Mouse (Mus musculus) neural tube, embryonic 12.5 days (tissue): Measurements from ENCODE around the gene Masp2. TPM values are rescaled to one million over a fixed set of nuclear protein-coding genes. Genes with fewer than 3 reads are reported as not detected.

Experiments
- ATAC-seq: fragments of 200-750 bp; cut with Nextera tagmentation; 2 replicates; pipeline ENCODE4 v1.8.0; 2017; ENCODE audit warnings: low read depth, mild to moderate bottlenecking, moderate TSS enrichment, moderate library complexity; ENCODE audit not compliant: low FRiP score
- H3K27ac ChIP-seq: fragments of 300-500 bp; sonication (generic); 2 replicates; pipeline ENCODE4 v1.5.1; 2016
- H3K27me3 ChIP-seq: fragments of 300-500 bp; sonication (generic); replicated peaks from 2 replicates; pipeline ENCODE4 v1.6.1; 2016; ENCODE audit warnings: mild to moderate bottlenecking
- H3K36me3 ChIP-seq: fragments of 300-500 bp; sonication (generic); 2 replicates; pipeline ENCODE4 v1.6.1; 2016; ENCODE audit warnings: mild to moderate bottlenecking
- H3K4me1 ChIP-seq: fragments of 300-500 bp; sonication (generic); 2 replicates; pipeline ENCODE4 v1.6.1; 2016
- H3K4me2 ChIP-seq: fragments of 300-500 bp; sonication (generic); replicated peaks from 2 replicates; pipeline ENCODE4 v1.6.1; 2016; ENCODE audit warnings: mild to moderate bottlenecking
- H3K4me3 ChIP-seq: fragments of 300-500 bp; sonication (generic); 2 replicates; pipeline ENCODE4 v1.5.1; 2016
- H3K9ac ChIP-seq: fragments of 300-500 bp; sonication (generic); 2 replicates; pipeline ENCODE4 v1.6.1; 2016; ENCODE audit warnings: mild to moderate bottlenecking
- H3K9me3 ChIP-seq: fragments of 300-500 bp; sonication (generic); 2 replicates; pipeline ENCODE4 v1.6.1; 2016; ENCODE audit warnings: mild to moderate bottlenecking
- WGBS: fragments of 180-500 bp; shearing (Covaris S2); methylation state at CpG from one replicate; pipeline ENCODE4 v1.1.7; 2016; 5-methylcytosine and 5-hydroxymethylcytosine counted together
- polyA plus RNA-seq: library from polyadenylated mRNA; unstranded; fragments of >200 nt; fragmentation: Nextera tagmentation; extraction: Ambion mirVana; gene quantifications from 2 replicates; pipeline ENCODE4 v1.2.1, GENCODE M21; 2016

The Masp2 gene
- polyA plus RNA-seq, 1 experiment from 2014 or later: 0.27 TPM

DNA sequence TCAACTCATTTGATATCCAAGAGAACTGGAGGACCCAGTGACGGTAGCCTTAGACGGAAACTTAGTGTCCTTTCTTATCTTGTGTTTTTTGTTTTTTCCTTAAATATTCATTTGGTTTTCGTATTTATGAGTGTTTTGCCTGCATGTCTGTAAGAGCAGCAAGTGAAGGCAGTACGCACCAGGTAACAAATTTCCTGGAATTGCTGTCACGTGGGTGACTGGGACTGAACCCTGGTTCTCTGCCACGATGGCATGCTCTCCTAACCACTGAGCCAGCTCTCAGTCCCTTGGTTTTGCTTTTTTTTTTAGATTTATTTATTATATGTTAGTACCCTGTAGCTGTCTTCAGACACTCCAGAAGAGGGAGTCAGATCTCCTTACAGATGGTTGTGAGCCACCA, 42.6 kb downstream of the Masp2 start:
- Histone ChIP-seq H3K9me3 (no peaks in the 10 kb centered on the region), H3K27me3 (no peaks in the 10 kb centered on the region; the same call in none of the 2 replicates), H3K27ac (no peak overlapping the region), H3K9ac (no peak overlapping the region), H3K36me3 (no peaks in the 10 kb centered on the region), H3K4me1 (no peaks in the 10 kb centered on the region), H3K4me2 (no peak overlapping the region), H3K4me3 (no peak overlapping the region)
- ATAC-seq: no peak
- 87% methylated on average over 6 of the region's 6 CpGs for WGBS

DNA sequence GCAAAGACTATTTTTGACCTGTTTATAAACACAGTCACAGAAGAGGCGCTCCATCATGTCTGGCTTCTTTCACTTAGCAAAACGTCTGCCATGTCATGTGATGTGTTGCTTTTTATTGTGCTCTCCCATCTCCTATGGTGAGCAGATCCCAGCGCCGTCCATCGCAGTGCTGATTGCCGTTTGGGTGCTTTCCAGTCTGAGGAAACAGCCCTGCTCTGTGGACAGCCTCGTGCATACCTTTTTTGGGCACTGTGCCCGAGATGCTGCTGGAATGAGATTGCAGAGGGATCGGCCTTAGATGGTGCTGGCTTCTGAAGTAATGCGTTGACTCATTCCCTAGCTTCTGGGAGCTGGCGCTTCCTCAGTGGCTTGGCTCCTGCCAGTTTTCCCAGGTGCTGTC, 44.3 kb downstream of the Masp2 start:
- no peak overlapping the region for H3K27ac ChIP-seq
- no peaks in the 10 kb centered on the region for H3K9me3 ChIP-seq
- no peak overlapping the region for H3K9ac ChIP-seq
- H3K27me3 ChIP-seq: no peaks in the 10 kb centered on the region; the same call in 1 of the 2 replicates
- no peak overlapping the region for H3K4me3 ChIP-seq
- H3K36me3 ChIP-seq: no peaks in the 10 kb centered on the region
- H3K4me1 ChIP-seq: peaks cover 8% of the 10 kb centered on the region
- no peak overlapping the region for H3K4me2 ChIP-seq
- WGBS: 74% methylated on average over 11 of the region's 11 CpGs
- ATAC-seq: no peak

GRCm38 (mm10) chr4:148649309-148649708, 47.0 kb downstream of the Masp2 start:
- Histone ChIP-seq H3K4me3 (no peak overlapping the region), H3K9ac (no peak overlapping the region), H3K4me1 (peaks cover 8% of the 10 kb centered on the region), H3K27ac (no peak overlapping the region), H3K36me3 (no peaks in the 10 kb centered on the region), H3K27me3 (no peaks in the 10 kb centered on the region), H3K4me2 (no peak overlapping the region), H3K9me3 (no peaks in the 10 kb centered on the region)
- WGBS: 66% methylated on average over 3 of the region's 3 CpGs
- no peak for ATAC-seq

DNA sequence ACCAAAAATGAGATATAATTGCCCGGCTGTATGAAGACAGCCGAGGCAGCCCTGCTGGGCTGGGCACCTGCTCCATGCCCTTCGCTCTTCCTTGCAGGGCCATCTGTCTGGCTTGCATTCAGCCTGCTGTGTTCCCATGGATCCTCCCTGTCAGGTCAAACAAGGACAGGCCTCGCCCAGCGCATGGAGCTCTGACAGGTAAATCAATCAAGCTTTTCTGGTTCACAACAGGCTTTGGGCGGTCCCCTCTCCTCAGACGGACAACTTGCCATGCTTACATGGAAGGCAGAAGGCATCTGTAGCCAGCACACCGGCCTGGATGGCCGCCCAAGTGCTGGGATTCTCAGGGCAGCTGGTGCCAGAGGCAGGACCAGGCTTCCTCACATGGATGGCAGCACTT, 48.7 kb downstream of the Masp2 start:
- no peak overlapping the region for H3K9ac ChIP-seq
- no peak overlapping the region for H3K4me3 ChIP-seq
- ATAC-seq: peak; percentile 91
- H3K27ac ChIP-seq: no peak overlapping the region
- no peaks in the 10 kb centered on the region for H3K9me3 ChIP-seq
- H3K4me2 ChIP-seq: no peak overlapping the region
- no peaks in the 10 kb centered on the region for H3K27me3 ChIP-seq
- WGBS: 28% methylated on average over 9 of the region's 9 CpGs
- no peaks in the 10 kb centered on the region for H3K36me3 ChIP-seq
- H3K4me1 ChIP-seq: peaks cover 8% of the 10 kb centered on the region

GRCm38 (mm10) chr4:148654701-148655398, 52.5 kb downstream of the Masp2 start:
- Histone ChIP-seq H3K27ac (no peak overlapping the region), H3K27me3 (0 out of 2 replicates have a peak, but pooled peaks cover 3% of the 10 kb centered on the region), H3K36me3 (no peaks in the 10 kb centered on the region), H3K4me1 (peaks cover 18% of the 10 kb centered on the region), H3K4me2 (no peak overlapping the region), H3K9ac (no peak overlapping the region), H3K9me3 (no peaks in the 10 kb centered on the region), H3K4me3 (no peak overlapping the region)
- no peak for ATAC-seq
- WGBS: 88% methylated on average over 18 of the region's 18 CpGs

DNA sequence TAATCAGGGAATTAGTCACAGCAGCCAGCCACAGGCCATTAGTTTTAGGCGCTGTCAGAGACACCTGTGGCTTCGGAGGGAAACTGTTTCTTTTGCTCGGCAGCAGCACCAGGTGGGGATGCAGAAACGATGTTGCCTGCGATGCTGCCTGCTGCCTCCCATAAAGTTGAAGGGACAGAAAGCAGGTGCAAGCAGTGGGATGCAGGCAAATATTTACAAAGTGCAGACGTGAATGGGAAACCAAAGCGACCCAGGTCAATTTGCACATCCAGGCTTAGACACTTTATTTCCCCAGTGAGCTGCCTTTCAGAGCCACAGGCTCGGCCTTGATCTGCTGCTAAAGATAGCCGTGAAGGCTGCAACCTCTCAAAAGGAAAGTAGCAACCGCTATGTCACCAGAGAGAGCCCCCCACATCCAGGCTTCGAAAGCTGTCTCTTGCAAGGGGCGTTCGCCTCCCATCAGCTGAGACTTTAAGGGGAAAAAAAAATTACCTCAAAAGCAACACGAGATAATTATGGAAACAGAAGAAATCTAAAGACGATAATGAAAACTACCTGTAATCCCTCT, 54.4 kb downstream of the Masp2 start:
- H3K27ac ChIP-seq: no peak overlapping the region
- H3K9ac ChIP-seq: no peak overlapping the region
- H3K27me3 ChIP-seq: 0 out of 2 replicates have a peak, but pooled peaks cover 3% of the 10 kb centered on the region
- ATAC-seq: no peak
- H3K4me2 ChIP-seq: no peak overlapping the region
- H3K4me1 ChIP-seq: peaks cover 11% of the 10 kb centered on the region
- H3K4me3 ChIP-seq: no peak overlapping the region
- H3K9me3 ChIP-seq: no peaks in the 10 kb centered on the region
- WGBS: 35% methylated on average over 15 of the region's 15 CpGs
- no peaks in the 10 kb centered on the region for H3K36me3 ChIP-seq

DNA sequence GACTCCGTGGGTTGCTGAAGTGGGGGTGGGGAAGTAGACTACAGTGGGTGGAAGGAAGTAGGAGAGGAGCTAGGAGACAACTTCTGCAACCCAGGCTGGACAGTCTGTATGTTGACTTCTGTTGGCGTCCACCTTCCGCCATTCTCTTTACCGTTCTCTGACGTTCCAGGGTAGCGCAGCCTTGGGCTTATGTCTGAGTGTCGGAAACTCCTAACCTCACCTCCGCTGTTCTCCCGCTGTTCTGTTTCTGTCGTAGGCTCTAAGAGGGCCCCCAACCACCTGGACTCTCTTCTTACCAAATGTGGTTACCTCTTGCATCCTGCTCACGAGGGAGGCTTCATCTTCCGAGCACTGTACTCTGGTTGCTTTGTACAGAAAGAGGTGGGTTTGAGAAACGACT, 55.4 kb downstream of the Masp2 start:
- H3K4me2 ChIP-seq: no peak overlapping the region
- H3K27me3 ChIP-seq: 0 out of 2 replicates have a peak, but pooled peaks cover 3% of the 10 kb centered on the region
- H3K36me3 ChIP-seq: no peaks in the 10 kb centered on the region
- H3K4me1 ChIP-seq: peaks cover 21% of the 10 kb centered on the region
- no peak overlapping the region for H3K27ac ChIP-seq
- H3K9me3 ChIP-seq: no peaks in the 10 kb centered on the region
- no peak overlapping the region for H3K9ac ChIP-seq
- no peak overlapping the region for H3K4me3 ChIP-seq
- ATAC-seq: no peak
- WGBS: 91% methylated on average over 13 of the region's 13 CpGs

DNA sequence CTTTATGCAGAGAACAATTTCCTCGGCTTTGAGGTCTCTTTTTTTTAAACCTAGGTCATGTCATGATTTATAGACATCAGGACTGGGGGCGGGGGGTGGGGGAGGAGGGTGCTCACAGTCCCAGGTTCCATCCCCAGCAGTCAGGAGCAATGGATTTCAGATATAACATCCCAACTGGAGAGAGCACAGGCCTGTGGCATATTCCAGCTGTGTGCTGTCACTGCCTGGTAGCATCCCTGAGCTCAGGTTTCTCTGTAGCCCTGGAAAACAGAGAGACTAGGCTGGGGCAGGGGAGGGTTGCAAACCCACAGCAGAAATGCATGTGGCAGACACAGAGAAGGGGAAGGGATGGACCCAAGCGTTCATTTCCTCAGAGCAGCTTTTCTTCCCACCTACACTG, 57.8 kb downstream of the Masp2 start:
- H3K27me3 ChIP-seq: peaks cover 12% of the 10 kb centered on the region
- no peak for ATAC-seq
- H3K4me1 ChIP-seq: peaks cover 31% of the 10 kb centered on the region
- H3K36me3 ChIP-seq: no peaks in the 10 kb centered on the region
- no peak overlapping the region for H3K4me2 ChIP-seq
- H3K4me3 ChIP-seq: no peak overlapping the region
- WGBS: 40% methylated on average over 3 of the region's 3 CpGs
- no peaks in the 10 kb centered on the region for H3K9me3 ChIP-seq
- no peak overlapping the region for H3K9ac ChIP-seq
- H3K27ac ChIP-seq: no peak overlapping the region

GRCm38 (mm10) chr4:148662168-148662965, 60.0 kb downstream of the Masp2 start:
- no peak for ATAC-seq
- peak overlapping the region; percentile 44 for H3K4me2 ChIP-seq
- no peak overlapping the region for H3K4me3 ChIP-seq
- 27% methylated on average over 21 of the region's 21 CpGs for WGBS
- no peak overlapping the region for H3K9ac ChIP-seq
- H3K4me1 ChIP-seq: peaks cover 24% of the 10 kb centered on the region; the same call in 1 of the 2 replicates
- H3K27ac ChIP-seq: no peak overlapping the region
- H3K27me3 ChIP-seq: peaks cover 12% of the 10 kb centered on the region
- H3K36me3 ChIP-seq: no peaks in the 10 kb centered on the region
- no peaks in the 10 kb centered on the region for H3K9me3 ChIP-seq

DNA sequence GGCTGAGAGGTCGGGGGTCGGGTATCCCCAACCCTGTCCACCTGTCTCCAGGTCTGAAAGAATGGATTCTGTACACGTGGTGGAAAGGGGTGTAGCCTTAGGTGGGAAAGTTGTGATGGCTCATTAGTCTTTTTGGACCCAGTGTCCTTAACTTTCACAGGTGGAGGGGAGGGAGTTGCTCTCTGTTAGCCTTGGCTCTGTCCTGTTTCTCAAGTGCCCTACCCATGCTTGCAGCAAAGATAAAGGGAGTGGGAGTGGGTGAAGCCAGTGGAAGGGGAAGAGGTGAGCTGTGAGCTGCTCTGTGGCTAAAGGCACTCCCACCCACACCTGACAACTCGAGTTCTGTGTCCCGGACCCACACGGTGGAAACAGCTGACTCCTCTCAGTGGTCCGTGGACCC, 61.0 kb downstream of the Masp2 start:
- Histone ChIP-seq H3K36me3 (no peaks in the 10 kb centered on the region), H3K9me3 (no peaks in the 10 kb centered on the region), H3K27ac (no peak overlapping the region), H3K4me2 (no peak overlapping the region), H3K4me1 (peaks cover 21% of the 10 kb centered on the region; the same call in 1 of the 2 replicates), H3K9ac (no peak overlapping the region), H3K27me3 (peaks cover 12% of the 10 kb centered on the region), H3K4me3 (no peak overlapping the region)
- 73% methylated on average over 7 of the region's 7 CpGs for WGBS
- ATAC-seq: no peak

DNA sequence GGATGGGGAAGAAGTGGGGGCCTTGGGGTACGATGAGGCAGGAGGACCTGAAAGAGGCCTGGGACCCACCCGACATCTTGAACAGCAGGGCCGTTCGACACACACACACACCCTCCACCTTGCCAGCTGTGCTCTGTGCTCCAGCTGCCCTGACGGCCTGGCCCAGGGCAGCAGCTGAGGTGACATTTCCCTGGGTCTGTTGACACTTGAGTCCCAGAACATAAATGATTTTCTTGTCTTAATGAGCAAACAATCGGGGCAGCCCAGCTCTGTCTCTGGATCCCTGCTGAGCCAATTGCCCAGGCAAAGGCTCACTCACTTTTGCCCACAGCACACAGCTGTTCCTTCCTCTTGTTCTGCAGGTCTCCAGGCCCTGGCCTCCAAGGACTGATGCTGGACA, 61.7 kb downstream of the Masp2 start:
- Histone ChIP-seq H3K27ac (no peak overlapping the region), H3K36me3 (no peaks in the 10 kb centered on the region), H3K4me2 (no peak overlapping the region), H3K4me3 (no peak overlapping the region), H3K9ac (no peak overlapping the region), H3K4me1 (peaks cover 21% of the 10 kb centered on the region; the same call in 1 of the 2 replicates), H3K9me3 (no peaks in the 10 kb centered on the region), H3K27me3 (peaks cover 12% of the 10 kb centered on the region)
- 39% methylated on average over 6 of the region's 6 CpGs for WGBS
- ATAC-seq: 0 out of 2 replicates have a peak, but pooled peaks have one; percentile 27
